ENCODE assay signal across 20 mouse cellular contexts in the genomic region with DNA sequence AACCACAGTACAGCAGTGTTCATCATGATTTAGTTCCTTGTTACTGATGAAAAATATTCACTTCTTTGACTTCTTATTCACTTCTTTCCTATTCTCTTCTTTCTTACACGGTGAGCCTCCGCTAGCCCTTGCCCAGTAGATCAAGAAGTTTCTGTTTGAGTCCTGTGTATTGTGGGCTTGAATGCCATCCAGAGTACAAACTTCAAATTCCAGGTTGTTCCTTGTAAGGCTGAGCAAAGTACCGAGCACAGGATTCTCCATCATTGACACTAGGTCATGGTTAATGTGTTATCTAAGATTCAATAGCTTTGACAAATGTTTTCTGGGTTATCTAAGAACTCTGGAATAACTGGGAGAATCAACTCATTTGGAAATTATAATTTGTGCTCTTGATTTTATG.
"Had no signal": no experiment of that assay in that cellular context is flagged by ENCODE, and none has a peak within 500 bp of the region (broad histone marks: within the 10 kb centered on the region; RNA-seq: fewer than 3 reads in every experiment).

No protein-coding gene starts in this region.

- H3K9ac ChIP-seq: liver, embryonic 12.5 days; liver, embryonic 15.5 days; lung, embryonic 15.5 days; midbrain, embryonic 13.5 days; neural tube, embryonic 13.5 days had no signal

- H3K9me3 ChIP-seq: liver, embryonic 12.5 days; liver, embryonic 15.5 days; lung, embryonic 15.5 days; megakaryocyte, embryonic 14.5 days; midbrain, embryonic 10.5 days; midbrain, embryonic 13.5 days; neural tube, embryonic 13.5 days had no signal

- H3K36me3 ChIP-seq: liver, embryonic 12.5 days; liver, embryonic 15.5 days; lung, embryonic 15.5 days; midbrain, embryonic 10.5 days; midbrain, embryonic 13.5 days; neural tube, embryonic 13.5 days had no signal

- H3K27ac ChIP-seq: left cerebral cortex, adult 2 months; liver, embryonic 12.5 days; liver, embryonic 15.5 days; lung, embryonic 15.5 days; midbrain, embryonic 10.5 days; midbrain, embryonic 13.5 days; neural tube, embryonic 13.5 days had no signal

- H3K4me1 ChIP-seq: liver, embryonic 15.5 days had no signal

- H3K27me3 ChIP-seq: liver, embryonic 12.5 days; liver, embryonic 15.5 days; lung, embryonic 15.5 days; megakaryocyte, embryonic 14.5 days; midbrain, embryonic 13.5 days; neural tube, embryonic 13.5 days had no signal

- ATAC-seq: intestine, postnatal 0 days; liver, embryonic 12.5 days; midbrain, embryonic 13.5 days; midbrain, embryonic 16.5 days had no signal

- DNase-seq: layer of hippocampus, postnatal 36 days; lung, adult 18-20 months; lung, postnatal 10 days; lung, postnatal 36 days; retina, postnatal 1 day; right cerebral cortex, postnatal 25 days; spleen, adult 18-20 months; thymus, adult 18-20 months; thymus, postnatal 36 days had no signal

- H3K4me2 ChIP-seq: liver, embryonic 12.5 days; liver, embryonic 15.5 days; lung, embryonic 15.5 days; midbrain, embryonic 13.5 days; neural tube, embryonic 13.5 days had no signal

- H3K4me3 ChIP-seq: left cerebral cortex, adult 2 months; liver, embryonic 12.5 days; liver, embryonic 15.5 days; lung, embryonic 15.5 days; megakaryocyte, embryonic 14.5 days; midbrain, embryonic 10.5 days; midbrain, embryonic 13.5 days; myocyte; neural tube, embryonic 13.5 days had no signal
